Mouse (Mus musculus): ENCODE data around the gene Pik3r1.
A peak's percentile ranks its signal among the peaks of the same experiment; 100 is the strongest.

The Pik3r1 gene

GRCm38 (mm10) chr13:101766605-101767012 lies 1.4 kb downstream of the Pik3r1 start:
- DNase-seq: no peak

- DNase-seq: no peak
These were observed 2.0 kb downstream of the Pik3r1 start for GRCm38 (mm10) chr13:101765976-101766375.

- no peak for DNase-seq
These were observed 3.9 kb downstream of the Pik3r1 start for GRCm38 (mm10) chr13:101764111-101764510.

GRCm38 (mm10) chr13:101763676-101764075 lies 4.3 kb downstream of the Pik3r1 start:
- no peak for DNase-seq

- no peak for DNase-seq
These were observed 4.9 kb downstream of the Pik3r1 start for GRCm38 (mm10) chr13:101763149-101763548.

GRCm38 (mm10) chr13:101761617-101762016 lies 6.4 kb downstream of the Pik3r1 start:
- DNase-seq: no peak

GRCm38 (mm10) chr13:101760953-101761352 lies 7.1 kb downstream of the Pik3r1 start:
- DNase-seq: no peak

- no peak for DNase-seq
These were observed 7.9 kb downstream of the Pik3r1 start for GRCm38 (mm10) chr13:101760001-101760687.

GRCm38 (mm10) chr13:101759281-101759871 lies 8.6 kb downstream of the Pik3r1 start:
- no peak for DNase-seq

- DNase-seq: no peak
These were observed 10.1 kb downstream of the Pik3r1 start for GRCm38 (mm10) chr13:101757801-101758422.

- no peak for DNase-seq
These were observed 12.8 kb downstream of the Pik3r1 start for GRCm38 (mm10) chr13:101755228-101755627.

- DNase-seq: no peak
These were observed 14.4 kb downstream of the Pik3r1 start for GRCm38 (mm10) chr13:101753639-101754038.

- no peak for DNase-seq
These were observed 16.2 kb downstream of the Pik3r1 start for GRCm38 (mm10) chr13:101751816-101752215.

- no peak for DNase-seq
These were observed 21.9 kb downstream of the Pik3r1 start for GRCm38 (mm10) chr13:101746012-101746595.

GRCm38 (mm10) chr13:101744943-101745342 lies 23.1 kb downstream of the Pik3r1 start:
- DNase-seq: no peak

- DNase-seq: no peak
These were observed 24.0 kb downstream of the Pik3r1 start for GRCm38 (mm10) chr13:101744053-101744452.

GRCm38 (mm10) chr13:101743247-101743646 lies 24.8 kb downstream of the Pik3r1 start:
- no peak for DNase-seq

GRCm38 (mm10) chr13:101742596-101742995 lies 25.4 kb downstream of the Pik3r1 start:
- DNase-seq: no peak

GRCm38 (mm10) chr13:101741530-101742309 lies 26.3 kb downstream of the Pik3r1 start:
- DNase-seq: no peak

GRCm38 (mm10) chr13:101739732-101740381 lies 28.2 kb downstream of the Pik3r1 start:
- DNase-seq: no peak

GRCm38 (mm10) chr13:101738769-101739168 lies 29.2 kb downstream of the Pik3r1 start:
- DNase-seq: peak; percentile 31
